Mouse (Mus musculus) lung, embryonic 15.5 days (tissue): ENCODE data around the gene Mlf2. TPM values are rescaled to one million over a fixed set of nuclear protein-coding genes. Genes with fewer than 3 reads are reported as not detected.
"Not testable (repeated sequence)": the region's sequence is repeated elsewhere in the genome, so short reads cannot be mapped to it uniquely, and the experiment has no call there.

Experiments
- ATAC-seq: fragments of 200-750 bp; cut with Nextera tagmentation; 2 replicates; pipeline ENCODE4 v1.8.0; 2017; ENCODE audit warnings: moderate number of reproducible peaks, borderline replicate concordance; ENCODE audit not compliant: low FRiP score, low TSS enrichment; ENCODE audit errors: extremely low read depth
- H3K27ac ChIP-seq: fragments of 300-500 bp; sonication (generic); 2 replicates; pipeline ENCODE4 v1.5.1; 2015; ENCODE audit warnings: moderate library complexity, mild to moderate bottlenecking, inconsistent platforms
- H3K27me3 ChIP-seq: fragments of 300-500 bp; sonication (generic); 2 replicates; pipeline ENCODE4 v1.6.1; 2015; ENCODE audit warnings: inconsistent platforms
- H3K36me3 ChIP-seq: fragments of 300-500 bp; sonication (generic); 2 replicates; pipeline ENCODE4 v1.6.1; 2015; ENCODE audit warnings: inconsistent platforms
- H3K4me1 ChIP-seq: fragments of 300-500 bp; sonication (generic); 2 replicates; pipeline ENCODE4 v1.6.1; 2015; ENCODE audit warnings: inconsistent platforms
- H3K4me2 ChIP-seq: fragments of 300-500 bp; sonication (generic); 2 replicates; pipeline ENCODE4 v1.6.1; 2015; ENCODE audit warnings: inconsistent platforms, mild to moderate bottlenecking, moderate library complexity
- H3K4me3 ChIP-seq: fragments of 300-500 bp; sonication (generic); 2 replicates; pipeline ENCODE4 v1.5.1; 2015; ENCODE audit warnings: mild to moderate bottlenecking, inconsistent platforms
- H3K9ac ChIP-seq: fragments of 300-500 bp; sonication (generic); 2 replicates; pipeline ENCODE4 v1.6.1; 2015; ENCODE audit warnings: inconsistent platforms
- H3K9me3 ChIP-seq: fragments of 300-500 bp; sonication (generic); 2 replicates; pipeline ENCODE4 v1.6.1; 2016; ENCODE audit warnings: inconsistent platforms
- WGBS: fragments of 180-500 bp; shearing (Covaris S2); methylation state at CpG from one replicate; pipeline ENCODE4 v1.1.7; 2015; 5-methylcytosine and 5-hydroxymethylcytosine counted together
- polyA plus RNA-seq: library from polyadenylated mRNA; unstranded; fragments of >200 nt; fragmentation: Nextera tagmentation; extraction: Ambion mirVana; gene quantifications from 2 replicates; pipeline ENCODE4 v1.2.1, GENCODE M21; 2015

Mlf2 gene
- polyA plus RNA-seq, result 378 and 389 TPM in 2 replicates

- no peaks in the 10 kb centered on the region for H3K27me3 ChIP-seq
- peak within 1 kb of the TSS; percentile 78 for H3K4me2 ChIP-seq
- H3K9ac ChIP-seq, result peak within 1 kb of the TSS; percentile 96
- peak within 1 kb of the TSS; percentile 96 for H3K27ac ChIP-seq
- peak; percentile 92 for ATAC-seq
- peak within 1 kb of the TSS; percentile 75 for H3K4me3 ChIP-seq
- peaks cover 37% of the 10 kb centered on the region for H3K4me1 ChIP-seq
- H3K9me3 ChIP-seq, result no peaks in the 10 kb centered on the region; the same call in 1 of the 2 replicates
- WGBS, result under 1% methylated on average over 52 of the region's 64 CpGs
- peaks cover 31% of the 10 kb centered on the region for H3K36me3 ChIP-seq
Observed at GRCm38 (mm10) chr6:124930754-124931524, at the start of gene Mlf2. Mlf2 (plus strand) TSS chr6:124931386.

GRCm38 (mm10) chr6:124881821-124882220 is 49.4 kb upstream of the Mlf2 start:
- H3K9me3 ChIP-seq, result no peaks in the 10 kb centered on the region
- H3K36me3 ChIP-seq, result no peaks in the 10 kb centered on the region
- no peak overlapping the region for H3K27ac ChIP-seq
- H3K27me3 ChIP-seq, result no peaks in the 10 kb centered on the region
- H3K4me1 ChIP-seq, result no peaks in the 10 kb centered on the region
- no peak overlapping the region for H3K4me3 ChIP-seq
- no peak overlapping the region for H3K4me2 ChIP-seq
- no peak for ATAC-seq
- 90% methylated on average over 9 of the region's 9 CpGs for WGBS
- no peak overlapping the region for H3K9ac ChIP-seq

DNA sequence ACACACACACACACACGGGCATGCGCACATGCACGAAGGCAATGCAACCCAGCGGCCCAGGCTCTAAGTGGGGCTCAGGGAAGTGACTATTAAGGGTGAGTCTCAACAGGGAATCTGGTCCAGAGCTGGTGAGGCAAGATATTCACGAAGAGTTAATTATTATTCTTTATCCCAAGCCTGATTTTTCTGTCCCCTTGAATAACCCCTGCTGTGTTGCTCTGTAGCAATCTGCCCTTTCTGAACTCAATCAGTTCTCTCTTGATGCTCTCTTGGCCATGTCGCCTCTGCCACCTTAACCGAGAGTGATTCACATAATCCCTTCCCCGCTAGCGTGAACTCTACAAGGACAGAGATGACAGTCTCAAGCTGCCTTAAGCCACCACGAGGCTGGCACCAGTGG is 47.8 kb upstream of the Mlf2 start:
- Histone ChIP-seq H3K27me3 (no peaks in the 10 kb centered on the region), H3K27ac (no peak overlapping the region), H3K36me3 (no peaks in the 10 kb centered on the region), H3K9ac (no peak overlapping the region), H3K4me2 (no peak overlapping the region), H3K4me3 (no peak overlapping the region), H3K9me3 (no peaks in the 10 kb centered on the region), H3K4me1 (no peaks in the 10 kb centered on the region)
- WGBS, result 78% methylated on average over 10 of the region's 10 CpGs
- ATAC-seq, result no peak

DNA sequence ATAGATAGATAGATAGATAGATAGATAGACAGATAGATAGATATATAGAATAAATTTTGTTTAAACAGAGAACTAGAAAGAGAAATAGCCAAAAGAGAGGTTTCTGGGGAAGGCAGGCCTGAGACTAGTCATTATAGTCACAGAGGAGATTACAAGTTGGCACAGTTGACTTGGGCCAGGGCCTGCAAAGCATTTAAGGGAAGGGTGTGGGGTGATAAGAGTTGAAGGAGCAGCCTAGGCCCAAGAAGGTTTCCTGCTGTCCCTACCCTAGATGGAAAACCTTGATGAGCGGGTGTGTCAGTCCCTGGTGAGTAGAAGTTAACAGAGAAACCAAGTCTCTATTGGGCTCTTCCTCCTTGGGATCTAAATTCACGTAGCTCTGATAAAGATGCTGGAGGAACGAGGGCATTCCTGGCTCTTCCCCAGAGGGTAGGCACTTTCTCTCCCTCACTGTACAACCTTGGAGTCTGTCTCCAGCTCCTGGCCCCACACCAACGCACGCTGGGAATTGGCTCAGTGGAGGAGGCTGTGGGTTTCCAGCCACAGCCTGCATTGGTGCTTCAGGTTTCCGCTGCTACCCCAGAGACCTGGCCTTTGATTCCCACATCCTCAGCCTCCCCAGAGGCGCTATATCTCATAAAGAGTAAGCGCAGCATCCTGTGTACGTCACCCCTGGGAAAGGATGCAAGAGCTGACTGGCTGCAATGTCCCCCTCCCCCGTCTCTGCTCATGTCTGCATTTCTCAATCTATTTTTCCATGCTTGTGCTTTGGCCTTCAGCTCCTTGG is 46.3 kb upstream of the Mlf2 start:
- no peaks in the 10 kb centered on the region for H3K36me3 ChIP-seq
- H3K9me3 ChIP-seq, result no peaks in the 10 kb centered on the region
- no peak overlapping the region for H3K9ac ChIP-seq
- no peak overlapping the region for H3K4me3 ChIP-seq
- no peak for ATAC-seq
- no peaks in the 10 kb centered on the region for H3K4me1 ChIP-seq
- WGBS, result 70% methylated on average over 10 of the region's 10 CpGs
- no peak overlapping the region for H3K4me2 ChIP-seq
- no peak overlapping the region for H3K27ac ChIP-seq
- H3K27me3 ChIP-seq, result no peaks in the 10 kb centered on the region

DNA sequence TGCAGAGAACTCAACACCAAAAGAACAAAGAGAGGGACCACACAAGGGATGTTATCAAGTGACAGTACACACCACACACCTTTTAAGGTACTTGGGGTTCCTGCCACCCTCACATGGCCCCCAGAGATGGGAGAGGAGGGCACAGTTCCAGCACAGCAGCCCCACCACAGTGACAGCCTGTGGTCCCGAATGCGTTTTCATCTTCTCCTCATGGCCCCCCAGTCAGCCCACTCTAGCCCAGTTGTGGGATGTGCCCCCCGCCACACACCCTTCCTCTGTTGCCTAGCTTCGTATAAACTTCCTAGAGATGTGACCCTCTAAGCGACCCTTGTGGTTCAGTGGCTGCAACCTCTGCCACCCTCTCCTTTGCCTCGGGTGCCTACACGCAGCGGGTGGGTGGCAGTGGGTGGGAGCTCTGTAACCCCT is 45.2 kb upstream of the Mlf2 start:
- Histone ChIP-seq H3K4me3 (no peak overlapping the region), H3K9ac (no peak overlapping the region), H3K27ac (no peak overlapping the region), H3K9me3 (no peaks in the 10 kb centered on the region), H3K4me1 (no peaks in the 10 kb centered on the region), H3K36me3 (no peaks in the 10 kb centered on the region), H3K27me3 (no peaks in the 10 kb centered on the region), H3K4me2 (no peak overlapping the region)
- 86% methylated on average over 8 of the region's 8 CpGs for WGBS
- no peak for ATAC-seq

DNA sequence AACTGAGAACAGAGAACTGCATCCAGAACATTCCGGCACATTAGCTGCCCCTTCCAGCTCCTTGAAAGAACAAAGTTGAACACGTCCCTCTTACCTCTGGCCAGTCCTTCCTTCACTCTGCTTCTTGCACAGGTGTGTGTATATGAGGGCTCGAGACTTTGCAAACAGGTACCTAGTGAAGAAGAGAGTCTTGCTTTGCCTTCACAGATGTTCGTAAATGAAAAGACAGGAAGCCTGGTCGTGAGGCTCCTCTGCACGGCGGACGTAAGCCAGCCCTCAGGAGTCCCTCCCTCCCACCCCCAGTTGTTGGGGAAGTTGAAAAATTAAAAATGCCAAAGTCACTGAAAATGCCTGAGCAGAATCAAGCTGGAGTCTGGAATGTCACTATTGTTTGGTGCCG is 43.2 kb upstream of the Mlf2 start, which contains the start of gene Cd4:
Gene Cd4 (minus strand): TSS at position 236 of the 400 bp plus-strand sequence.
- no peak within 1 kb of the TSS for H3K27ac ChIP-seq
- no peaks in the 10 kb centered on the region for H3K36me3 ChIP-seq
- no peak within 1 kb of the TSS for H3K4me2 ChIP-seq
- H3K9ac ChIP-seq, result no peak within 1 kb of the TSS
- no peak within 1 kb of the TSS for H3K4me3 ChIP-seq
- no peaks in the 10 kb centered on the region for H3K27me3 ChIP-seq
- no peaks in the 10 kb centered on the region for H3K4me1 ChIP-seq
- 72% methylated on average over 9 of the region's 9 CpGs for WGBS
- no peak for ATAC-seq
- H3K9me3 ChIP-seq, result no peaks in the 10 kb centered on the region

- WGBS, result 85% methylated on average over 6 of the region's 6 CpGs
- Histone ChIP-seq H3K36me3 (no peaks in the 10 kb centered on the region), H3K27me3 (no peaks in the 10 kb centered on the region), H3K4me3 (no peak overlapping the region), H3K4me2 (no peak overlapping the region), H3K9ac (no peak overlapping the region), H3K4me1 (no peaks in the 10 kb centered on the region), H3K27ac (no peak overlapping the region), H3K9me3 (no peaks in the 10 kb centered on the region)
- ATAC-seq, result no peak
Observed at GRCm38 (mm10) chr6:124888555-124889125, 42.5 kb upstream of the Mlf2 start.

DNA sequence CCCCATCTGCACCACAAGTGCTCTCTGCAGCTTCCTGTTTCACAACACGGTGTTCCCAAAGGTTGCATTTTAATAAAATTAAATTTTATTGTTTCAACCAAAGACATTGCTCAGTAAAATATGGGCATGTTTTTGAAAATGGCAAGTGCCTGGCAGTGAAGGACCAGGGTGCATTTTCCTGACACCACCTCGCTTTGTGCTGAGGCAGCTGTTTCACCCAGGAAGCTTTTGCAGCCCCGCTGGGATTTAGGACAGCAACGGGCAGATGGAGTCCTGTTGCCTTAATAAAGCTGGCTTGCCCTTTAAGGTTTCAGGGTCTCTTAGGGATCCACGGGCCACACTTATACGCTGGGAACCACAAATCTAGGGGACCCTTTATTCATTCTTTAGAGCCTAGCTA is 40.2 kb upstream of the Mlf2 start:
- Histone ChIP-seq H3K27ac (no peak overlapping the region), H3K4me1 (no peaks in the 10 kb centered on the region), H3K4me3 (no peak overlapping the region), H3K9ac (no peak overlapping the region), H3K9me3 (no peaks in the 10 kb centered on the region), H3K27me3 (no peaks in the 10 kb centered on the region), H3K4me2 (no peak overlapping the region), H3K36me3 (no peaks in the 10 kb centered on the region)
- ATAC-seq, result no peak
- WGBS, result 49% methylated on average over 6 of the region's 6 CpGs

DNA sequence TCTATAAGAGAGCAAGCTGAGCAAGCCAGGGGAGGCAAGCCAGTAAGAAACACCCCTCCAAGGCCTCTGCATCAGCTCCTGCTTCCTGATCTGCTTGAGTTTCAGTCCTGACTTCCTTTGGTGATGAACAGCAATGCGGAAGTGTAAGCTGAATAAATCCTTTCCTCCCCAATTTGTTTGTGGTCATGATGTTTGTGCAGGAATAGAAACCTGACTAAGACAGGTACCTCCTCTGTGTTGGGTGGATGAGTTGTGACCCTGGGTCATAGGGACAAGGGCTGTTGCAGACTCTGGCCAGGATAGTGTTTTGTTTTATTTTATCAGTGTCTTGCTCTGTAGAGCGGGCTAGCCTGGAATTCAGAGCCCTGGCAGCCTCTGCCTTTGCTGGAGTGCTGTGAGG is 37.1 kb upstream of the Mlf2 start:
- ATAC-seq, H3K4me3 ChIP-seq, H3K4me1 ChIP-seq, H3K27ac ChIP-seq, H3K9ac ChIP-seq, H3K9me3 ChIP-seq, H3K27me3 ChIP-seq, H3K4me2 ChIP-seq, H3K36me3 ChIP-seq: not testable (repeated sequence)
- 87% methylated on average over 2 of the region's 2 CpGs for WGBS

- no peak overlapping the region for H3K4me3 ChIP-seq
- no peak overlapping the region for H3K4me2 ChIP-seq
- no peaks in the 10 kb centered on the region for H3K36me3 ChIP-seq
- no peaks in the 10 kb centered on the region for H3K9me3 ChIP-seq
- no peak overlapping the region for H3K27ac ChIP-seq
- H3K27me3 ChIP-seq, result no peaks in the 10 kb centered on the region
- no peak for ATAC-seq
- no peaks in the 10 kb centered on the region for H3K4me1 ChIP-seq
- H3K9ac ChIP-seq, result no peak overlapping the region
- 22% methylated on average over 3 of the region's 3 CpGs for WGBS
Observed at GRCm38 (mm10) chr6:124898359-124898758, 32.8 kb upstream of the Mlf2 start.

DNA sequence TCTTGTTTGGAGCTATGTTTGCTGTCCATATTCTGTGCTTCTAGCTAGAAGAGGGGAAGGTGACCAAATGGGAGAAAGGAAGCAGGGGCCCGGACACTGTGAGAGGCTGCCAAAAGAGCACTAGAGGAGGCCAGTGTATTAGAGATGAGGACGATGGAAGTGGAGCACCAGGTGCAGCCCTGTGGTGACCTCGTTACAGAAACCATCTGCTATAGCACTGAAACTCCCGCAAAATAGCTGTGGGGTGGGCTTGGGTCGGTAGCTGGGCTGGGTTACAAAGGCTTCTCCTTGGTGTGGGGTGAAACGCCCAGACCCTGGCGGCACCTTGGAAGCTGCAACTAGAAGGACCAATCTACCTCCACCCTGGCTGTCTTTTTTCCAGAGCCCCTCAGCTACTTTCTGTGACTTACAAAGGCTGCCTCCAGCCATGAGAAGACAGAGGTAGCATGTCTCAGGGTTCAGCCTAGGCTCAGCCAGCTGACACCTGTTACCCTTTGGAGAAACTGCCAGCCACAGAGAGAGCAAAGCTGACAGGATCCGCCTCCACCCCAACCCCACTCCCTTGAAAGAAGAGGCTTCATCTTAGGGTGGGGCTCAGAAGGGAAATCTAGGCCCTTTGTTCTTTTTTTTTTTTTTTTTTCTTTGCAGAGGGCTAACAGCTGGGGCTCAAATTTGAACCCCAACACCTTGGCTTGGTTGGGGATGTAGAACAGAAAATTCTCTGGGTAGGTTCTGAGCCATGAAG is 31.0 kb upstream of the Mlf2 start:
- Histone ChIP-seq H3K27ac (no peak overlapping the region), H3K36me3 (no peaks in the 10 kb centered on the region)

More for the DNA sequence above, 31.0 kb upstream of the Mlf2 start:
- Histone ChIP-seq H3K4me3 (no peak overlapping the region), H3K4me2 (no peak overlapping the region), H3K4me1 (peaks cover 10% of the 10 kb centered on the region), H3K9ac (no peak overlapping the region), H3K27me3 (no peaks in the 10 kb centered on the region), H3K9me3 (no peaks in the 10 kb centered on the region)
- ATAC-seq, result no peak
- 59% methylated on average over 8 of the region's 8 CpGs for WGBS
